Mouse (Mus musculus): ENCODE measurements around the gene Prkg1.

Gene Prkg1

GRCm38 (mm10) chr19:30843052-30843564 is 921.7 kb downstream of the Prkg1 start:
- no peak for DNase-seq (ENCODE audit: low spot score)

- no peak for DNase-seq (ENCODE audit: low spot score)
Observed at GRCm38 (mm10) chr19:30842640-30843039, 922.2 kb downstream of the Prkg1 start.

GRCm38 (mm10) chr19:30833045-30833651 is 931.7 kb downstream of the Prkg1 start:
- no peak for DNase-seq (ENCODE audit: low spot score)

- DNase-seq (ENCODE audit: low spot score): no peak
Observed at GRCm38 (mm10) chr19:30829231-30829775, 935.5 kb downstream of the Prkg1 start.

GRCm38 (mm10) chr19:30827820-30828219 is 937.0 kb downstream of the Prkg1 start:
- no peak for DNase-seq (ENCODE audit: low spot score)

GRCm38 (mm10) chr19:30826106-30826505 is 938.7 kb downstream of the Prkg1 start:
- DNase-seq (ENCODE audit: low spot score): no peak

- DNase-seq (ENCODE audit: low spot score): no peak
Observed at GRCm38 (mm10) chr19:30815661-30816060, 949.2 kb downstream of the Prkg1 start.

- no peak for DNase-seq (ENCODE audit: low spot score)
Observed at GRCm38 (mm10) chr19:30806265-30806664, 958.6 kb downstream of the Prkg1 start.

- no peak for DNase-seq (ENCODE audit: low spot score)
Observed at GRCm38 (mm10) chr19:30780803-30781202, 984.0 kb downstream of the Prkg1 start.

GRCm38 (mm10) chr19:30768316-30768715 is 996.5 kb downstream of the Prkg1 start:
- DNase-seq (ENCODE audit: low spot score): no peak

GRCm38 (mm10) chr19:30744426-30744825 is 1020.4 kb downstream of the Prkg1 start:
- no peak for DNase-seq (ENCODE audit: low spot score)

- no peak for DNase-seq (ENCODE audit: low spot score)
Observed at GRCm38 (mm10) chr19:30699130-30699529, 1065.7 kb downstream of the Prkg1 start.

- DNase-seq (ENCODE audit: low spot score): no peak
Observed at GRCm38 (mm10) chr19:30691258-30691657, 1073.6 kb downstream of the Prkg1 start.

GRCm38 (mm10) chr19:30690691-30691090 is 1074.1 kb downstream of the Prkg1 start:
- no peak for DNase-seq (ENCODE audit: low spot score)

- no peak for DNase-seq (ENCODE audit: low spot score)
Observed at GRCm38 (mm10) chr19:30687942-30688341, 1076.9 kb downstream of the Prkg1 start.

GRCm38 (mm10) chr19:30676308-30676707 is 1088.5 kb downstream of the Prkg1 start:
- DNase-seq (ENCODE audit: low spot score): no peak

GRCm38 (mm10) chr19:30664269-30664668 is 1100.6 kb downstream of the Prkg1 start:
- peak; percentile 65 for DNase-seq (ENCODE audit: low spot score)

GRCm38 (mm10) chr19:30642629-30643170 is 1122.1 kb downstream of the Prkg1 start:
- no peak for DNase-seq (ENCODE audit: low spot score)

GRCm38 (mm10) chr19:30637471-30637870 is 1127.4 kb downstream of the Prkg1 start:
- DNase-seq (ENCODE audit: low spot score): no peak

GRCm38 (mm10) chr19:30631051-30631450 is 1133.8 kb downstream of the Prkg1 start:
- no peak for DNase-seq (ENCODE audit: low spot score)

- DNase-seq (ENCODE audit: low spot score): no peak
Observed at GRCm38 (mm10) chr19:30626036-30626435, 1138.8 kb downstream of the Prkg1 start.

GRCm38 (mm10) chr19:30625391-30625790 is 1139.4 kb downstream of the Prkg1 start:
- no peak for DNase-seq (ENCODE audit: low spot score)

- DNase-seq (ENCODE audit: low spot score): no peak
Observed at GRCm38 (mm10) chr19:30623620-30624019, 1141.2 kb downstream of the Prkg1 start.

All from testis, postnatal 10 days (tissue).